Mouse (Mus musculus): ENCODE measurements around the gene Qars.

- TF ChIP-seq CTCF (conservative IDR thresholded peaks at IDR 0.05; ENCODE audit: low read length) (no peak), NANOG (IDR thresholded peaks at IDR 0.05; ENCODE audit: borderline replicate concordance, low read length) (no peak), POU5F1 (IDR thresholded peaks at IDR 0.05; ENCODE audit: borderline replicate concordance, low read length) (no peak)
Measured at GRCm38 (mm10) chr9:108494905-108495304, 12.6 kb upstream of the Qars start.

All from E14TG2a.4 (cell line).